Mouse (Mus musculus) lung, postnatal 0 days (tissue): ENCODE measurements at regions not wholly inside any gene's neighbourhood (a gene's known extent, or its start where the extent isn't known, plus 50 kb on each side); places are given as distances from the start of the nearest gene placed in this dataset.
"Not testable (repeated sequence)": the region's sequence is repeated elsewhere in the genome, so short reads cannot be mapped to it uniquely, and the experiment has no call there.

Source experiments
- ATAC-seq: fragments of 200-750 bp; cut with Nextera tagmentation; 2 replicates; pipeline ENCODE4 v1.8.0; 2017; ENCODE audit warnings: moderate library complexity
- DNase-seq: peaks from one replicate; pipeline ENCODE4 v3.0.0-alpha.2; 2016; ENCODE audit warnings: low spot score
- H3K27ac ChIP-seq: fragments of 300-500 bp; sonication (generic); 2 replicates; pipeline ENCODE4 v1.5.1; 2014; ENCODE audit warnings: antibody characterized with exemption, mild to moderate bottlenecking, low read length, mixed read lengths
- H3K27me3 ChIP-seq: fragments of 300-500 bp; sonication (generic); replicated peaks from 2 replicates; pipeline ENCODE4 v1.6.1; 2014; ENCODE audit warnings: low read length, mixed read lengths; ENCODE audit not compliant: insufficient read depth
- H3K36me3 ChIP-seq: fragments of 300-500 bp; sonication (generic); 2 replicates; pipeline ENCODE4 v1.6.1; 2014; ENCODE audit warnings: low read length, mixed read lengths; ENCODE audit not compliant: insufficient read depth
- H3K4me1 ChIP-seq: fragments of 300-500 bp; sonication (generic); 2 replicates; pipeline ENCODE4 v1.6.1; 2014; ENCODE audit warnings: antibody characterized with exemption, low read depth, low read length, mixed read lengths; ENCODE audit not compliant: insufficient read depth
- H3K4me2 ChIP-seq: fragments of 300-500 bp; sonication (generic); replicated peaks from 2 replicates; pipeline ENCODE4 v1.6.1; 2014; ENCODE audit warnings: low read depth, mild to moderate bottlenecking, low read length, moderate library complexity, mixed read lengths
- H3K4me3 ChIP-seq: fragments of 300-500 bp; sonication (generic); 2 replicates; pipeline ENCODE4 v1.5.1; 2014; ENCODE audit warnings: low read depth, low read length
- H3K9ac ChIP-seq: fragments of 300-500 bp; sonication (generic); replicated peaks from 2 replicates; pipeline ENCODE4 v1.6.1; 2014; ENCODE audit warnings: low read depth, mild to moderate bottlenecking
- H3K9me3 ChIP-seq: fragments of 300-500 bp; sonication (generic); 2 replicates; pipeline ENCODE4 v1.6.1; 2016; ENCODE audit warnings: low read length, mixed read lengths
- CTCF ChIP-seq: IDR thresholded peaks from 2 replicates; pipeline ENCODE4 v1.5.1; 2016; ENCODE audit warnings: antibody characterized with exemption, mild to moderate bottlenecking
- EP300 ChIP-seq: IDR thresholded peaks from 2 replicates; pipeline ENCODE4 v1.6.1; 2016; ENCODE audit warnings: antibody characterized with exemption, mild to moderate bottlenecking, control low read depth
- WGBS: fragments of 180-500 bp; shearing (Covaris S2); extraction: QIAGEN DNeasy Blood & Tissue Kit; methylation state at CpG from one replicate; pipeline ENCODE4 v1.1.7; 2014; 5-methylcytosine and 5-hydroxymethylcytosine counted together

GRCm38 (mm10) chr1:17545311-17545710 is 600.4 kb downstream of the Crisp4 start:
- H3K9me3 ChIP-seq: no peaks in the 10 kb centered on the region
- no peak for TF ChIP-seq EP300
- no peak for TF ChIP-seq CTCF
- H3K9ac ChIP-seq: no peak overlapping the region
- no peak overlapping the region for H3K4me2 ChIP-seq
- no peaks in the 10 kb centered on the region for H3K36me3 ChIP-seq
- H3K4me3 ChIP-seq: no peak overlapping the region
- no peaks in the 10 kb centered on the region for H3K27me3 ChIP-seq
- no peak for ATAC-seq
- H3K27ac ChIP-seq: no peak overlapping the region
- H3K4me1 ChIP-seq: no peaks in the 10 kb centered on the region
- 71% methylated on average over 1 of the region's 2 CpGs for WGBS
- no peak for DNase-seq

GRCm38 (mm10) chr1:17538160-17538559 is 607.5 kb downstream of the Crisp4 start:
- H3K27ac ChIP-seq: no peak overlapping the region
- ATAC-seq (no peak), DNase-seq (no peak)
- H3K36me3 ChIP-seq: no peaks in the 10 kb centered on the region
- no peak overlapping the region for H3K9ac ChIP-seq
- TF ChIP-seq CTCF (no peak), EP300 (no peak)
- H3K9me3 ChIP-seq: no peaks in the 10 kb centered on the region
- no peaks in the 10 kb centered on the region for H3K4me1 ChIP-seq
- H3K4me3 ChIP-seq: no peak overlapping the region
- H3K4me2 ChIP-seq: no peak overlapping the region
- H3K27me3 ChIP-seq: no peaks in the 10 kb centered on the region

- not testable (repeated sequence) for H3K4me3 ChIP-seq, H3K4me1 ChIP-seq, H3K27me3 ChIP-seq, DNase-seq, H3K36me3 ChIP-seq, H3K9ac ChIP-seq, ATAC-seq, H3K9me3 ChIP-seq, H3K4me2 ChIP-seq, H3K27ac ChIP-seq
Observed at GRCm38 (mm10) chr1:17531291-17531690, 614.4 kb downstream of the Crisp4 start.

- ATAC-seq: no peak
Observed at GRCm38 (mm10) chr1:17520118-17520517, 625.6 kb downstream of the Crisp4 start.

GRCm38 (mm10) chr1:17506125-17507112 is 639.3 kb downstream of the Crisp4 start:
- Histone ChIP-seq H3K4me2 (no peak overlapping the region), H3K27ac (no peak overlapping the region), H3K4me1 (no peaks in the 10 kb centered on the region), H3K9ac (no peak overlapping the region), H3K36me3 (no peaks in the 10 kb centered on the region), H3K4me3 (no peak overlapping the region), H3K9me3 (no peaks in the 10 kb centered on the region), H3K27me3 (no peaks in the 10 kb centered on the region)
- no peak for DNase-seq
- WGBS: 72% methylated on average over 6 of the region's 6 CpGs
- no peak for ATAC-seq
- no peak for TF ChIP-seq EP300
- TF ChIP-seq CTCF: no peak

More at GRCm38 (mm10) chr1:17520118-17520517, 625.6 kb downstream of the Crisp4 start:
- no peaks in the 10 kb centered on the region for H3K9me3 ChIP-seq
- no peak overlapping the region for H3K27ac ChIP-seq
- TF ChIP-seq EP300 (no peak), CTCF (no peak)
- WGBS: 70% methylated on average over 2 of the region's 2 CpGs
- no peaks in the 10 kb centered on the region for H3K4me1 ChIP-seq
- no peak for DNase-seq
- H3K9ac ChIP-seq: no peak overlapping the region
- no peaks in the 10 kb centered on the region for H3K27me3 ChIP-seq
- H3K36me3 ChIP-seq: no peaks in the 10 kb centered on the region
- no peak overlapping the region for H3K4me3 ChIP-seq
- H3K4me2 ChIP-seq: no peak overlapping the region

- H3K4me2 ChIP-seq: no peak overlapping the region
- no peaks in the 10 kb centered on the region for H3K36me3 ChIP-seq
- DNase-seq (no peak), ATAC-seq (no peak)
- H3K4me3 ChIP-seq: no peak overlapping the region
- H3K27me3 ChIP-seq: no peaks in the 10 kb centered on the region
- no peaks in the 10 kb centered on the region for H3K9me3 ChIP-seq
- TF ChIP-seq EP300: no peak
- TF ChIP-seq CTCF: no peak
- H3K9ac ChIP-seq: no peak overlapping the region
- WGBS: 85% methylated on average over 3 of the region's 3 CpGs
- no peak overlapping the region for H3K27ac ChIP-seq
- no peaks in the 10 kb centered on the region for H3K4me1 ChIP-seq
Observed at GRCm38 (mm10) chr1:17493596-17493995, 652.1 kb downstream of the Crisp4 start.

GRCm38 (mm10) chr1:17489854-17490202 is 655.9 kb downstream of the Crisp4 start:
- not testable (repeated sequence) for H3K27me3 ChIP-seq, ATAC-seq, H3K4me1 ChIP-seq, H3K36me3 ChIP-seq, DNase-seq, H3K9ac ChIP-seq, H3K4me3 ChIP-seq, H3K4me2 ChIP-seq, H3K9me3 ChIP-seq, H3K27ac ChIP-seq

GRCm38 (mm10) chr1:17489192-17489853 is 656.4 kb downstream of the Crisp4 start:
- 78% methylated on average over 6 of the region's 6 CpGs for WGBS

More at GRCm38 (mm10) chr1:17489192-17489853, 656.4 kb downstream of the Crisp4 start:
- H3K4me2 ChIP-seq, DNase-seq, ATAC-seq, H3K27me3 ChIP-seq, H3K9ac ChIP-seq, H3K27ac ChIP-seq, H3K4me3 ChIP-seq, H3K9me3 ChIP-seq, H3K4me1 ChIP-seq, H3K36me3 ChIP-seq: not testable (repeated sequence)
